Mouse (Mus musculus): ENCODE data around the gene C1ql3. TPM values are rescaled to one million over a fixed set of nuclear protein-coding genes. Genes with fewer than 3 reads are reported as not detected.

C1ql3 gene
- total RNA-seq (2012; rRNA removed) (not detected in 2 replicates), polyA plus RNA-seq (2012; ENCODE audit: insufficient read depth in 1 of 2, insufficient read length in 2 of 2, low read depth in 1 of 2, low replicate concordance in 2 of 2, missing spikeins in 1 of 2) (under 1 TPM in 1 of 2 experiments, not detected in 1; 0.06 TPM)

- H3K79me2 ChIP-seq (ENCODE audit: control insufficient read depth, insufficient read depth, low read length, poor library complexity) = no peaks in the 10 kb centered on the region
- DNase-seq (ENCODE audit: low read depth, low spot score) = no peak
- H3K27ac ChIP-seq (ENCODE audit: control insufficient read depth, low read depth, low read length) = no peak within 1 kb of the TSS
- no peaks in the 10 kb centered on the region for H3K4me1 ChIP-seq (ENCODE audit: control insufficient read depth in 1 of 2, insufficient read depth in 2 of 2, low read length in 2 of 2)
- H3K4me3 ChIP-seq (ENCODE audit: control insufficient read depth in 1 of 2, insufficient read depth in 1 of 2, low read depth in 2 of 2, low read length in 2 of 2) = no peak within 1 kb of the TSS
- H3K36me3 ChIP-seq (ENCODE audit: control insufficient read depth in 1 of 2, insufficient read depth in 2 of 2, low read length in 2 of 2) = no peaks in the 10 kb centered on the region
- no peak for TF ChIP-seq CHD2 (IDR thresholded peaks at IDR 0.05; ENCODE audit: low read length)
- no peak for TF ChIP-seq MYC (IDR thresholded peaks at IDR 0.05; ENCODE audit: low read depth, low read length)
- H3K9ac ChIP-seq (ENCODE audit: control insufficient read depth, low read depth, low read length, poor library complexity, severe bottlenecking) = no peak within 1 kb of the TSS
- no peaks in the 10 kb centered on the region for H3K27me3 ChIP-seq (ENCODE audit: control insufficient read depth in 1 of 2, insufficient read depth in 2 of 2, low read length in 2 of 2)
- no peaks in the 10 kb centered on the region for H3K9me3 ChIP-seq (replicated peaks; ENCODE audit: insufficient read depth, low read length)
These were observed at the start of gene C1ql3 for GRCm38 (mm10) chr2:13011472-13011871. Gene C1ql3, minus strand, starts transcription at chr2:13011806.

GRCm38 (mm10) chr2:13060426-13061170 is 49.0 kb upstream of the C1ql3 start:
- H3K27me3 ChIP-seq (ENCODE audit: control insufficient read depth in 1 of 2, insufficient read depth in 2 of 2, low read length in 2 of 2) = no peaks in the 10 kb centered on the region
- no peak overlapping the region for H3K9ac ChIP-seq (ENCODE audit: control insufficient read depth, low read depth, low read length, poor library complexity, severe bottlenecking)
- no peaks in the 10 kb centered on the region for H3K79me2 ChIP-seq (ENCODE audit: control insufficient read depth, insufficient read depth, low read length, poor library complexity)
- no peak overlapping the region for H3K27ac ChIP-seq (ENCODE audit: control insufficient read depth, low read depth, low read length)
- no peak for TF ChIP-seq SIN3A (IDR thresholded peaks at IDR 0.05; ENCODE audit: low read length)
- no peak for TF ChIP-seq TCF12 (IDR thresholded peaks at IDR 0.05; ENCODE audit: low read depth, low read length)
- TF ChIP-seq GATA1 (IDR thresholded peaks at IDR 0.05; ENCODE audit: low read depth, low read length) = no peak
- no peak for TF ChIP-seq CTCF (IDR thresholded peaks at IDR 0.05 in 2 of 3, conservative IDR thresholded peaks at IDR 0.05 in 1 of 3; ENCODE audit: control insufficient read depth in 1 of 3, insufficient read depth in 1 of 3, low read depth in 2 of 3, low read length in 3 of 3, poor library complexity in 1 of 3, severe bottlenecking in 1 of 3)
- TF ChIP-seq CHD2 (IDR thresholded peaks at IDR 0.05; ENCODE audit: low read length) = no peak
- no peak for TF ChIP-seq UBTF (IDR thresholded peaks at IDR 0.05; ENCODE audit: borderline replicate concordance, insufficient read depth, low read depth, low read length)
- TF ChIP-seq BHLHE40 (IDR thresholded peaks at IDR 0.05; ENCODE audit: borderline replicate concordance, low read depth, low read length) = no peak
- TF ChIP-seq USF1 (IDR thresholded peaks at IDR 0.05; ENCODE audit: low read depth, low read length) = no peak
- TF ChIP-seq ZMIZ1 (IDR thresholded peaks at IDR 0.05; ENCODE audit: low read depth, low read length) = no peak
- no peak for TF ChIP-seq MAZ (IDR thresholded peaks at IDR 0.05; ENCODE audit: low read depth, low read length)
- no peak for TF ChIP-seq POLR2AphosphoS2 (IDR thresholded peaks at IDR 0.05; ENCODE audit: low read length)
- no peak for TF ChIP-seq POLR2AphosphoS5 (IDR thresholded peaks at IDR 0.05; ENCODE audit: borderline replicate concordance, low read depth, low read length)
- TF ChIP-seq E2F4 (IDR thresholded peaks at IDR 0.05; ENCODE audit: borderline replicate concordance, low read depth, low read length) = no peak
- no peak for TF ChIP-seq MAX (IDR thresholded peaks at IDR 0.05; ENCODE audit: low read length)
- no peak for TF ChIP-seq EP300 (IDR thresholded peaks at IDR 0.05; ENCODE audit: low read depth in 1 of 2, low read length in 2 of 2)
- TF ChIP-seq ZC3H11A (IDR thresholded peaks at IDR 0.05; ENCODE audit: low read depth, low read length) = no peak
- no peak for TF ChIP-seq POLR2A (IDR thresholded peaks at IDR 0.05; ENCODE audit: control insufficient read depth in 1 of 2, insufficient read depth in 1 of 2, low read depth in 1 of 2, low read length in 2 of 2, poor library complexity in 1 of 2)
- TF ChIP-seq RCOR1 (IDR thresholded peaks at IDR 0.05; ENCODE audit: low read depth, low read length) = no peak
- H3K9me3 ChIP-seq (replicated peaks; ENCODE audit: insufficient read depth, low read length) = no peaks in the 10 kb centered on the region
- no peaks in the 10 kb centered on the region for H3K36me3 ChIP-seq (ENCODE audit: control insufficient read depth in 1 of 2, insufficient read depth in 2 of 2, low read length in 2 of 2)
- DNase-seq (ENCODE audit: low read depth, low spot score) = no peak
- H3K4me1 ChIP-seq (ENCODE audit: control insufficient read depth in 1 of 2, insufficient read depth in 2 of 2, low read length in 2 of 2) = no peaks in the 10 kb centered on the region
- H3K4me3 ChIP-seq (ENCODE audit: control insufficient read depth in 1 of 2, insufficient read depth in 1 of 2, low read depth in 2 of 2, low read length in 2 of 2) = no peak overlapping the region
